Mouse (Mus musculus): Measurements from ENCODE around the gene Batf2.
"Not testable (repeated sequence)": the region's sequence is repeated elsewhere in the genome, so short reads cannot be mapped to it uniquely, and the experiment has no call there.

Gene Batf2

DNA sequence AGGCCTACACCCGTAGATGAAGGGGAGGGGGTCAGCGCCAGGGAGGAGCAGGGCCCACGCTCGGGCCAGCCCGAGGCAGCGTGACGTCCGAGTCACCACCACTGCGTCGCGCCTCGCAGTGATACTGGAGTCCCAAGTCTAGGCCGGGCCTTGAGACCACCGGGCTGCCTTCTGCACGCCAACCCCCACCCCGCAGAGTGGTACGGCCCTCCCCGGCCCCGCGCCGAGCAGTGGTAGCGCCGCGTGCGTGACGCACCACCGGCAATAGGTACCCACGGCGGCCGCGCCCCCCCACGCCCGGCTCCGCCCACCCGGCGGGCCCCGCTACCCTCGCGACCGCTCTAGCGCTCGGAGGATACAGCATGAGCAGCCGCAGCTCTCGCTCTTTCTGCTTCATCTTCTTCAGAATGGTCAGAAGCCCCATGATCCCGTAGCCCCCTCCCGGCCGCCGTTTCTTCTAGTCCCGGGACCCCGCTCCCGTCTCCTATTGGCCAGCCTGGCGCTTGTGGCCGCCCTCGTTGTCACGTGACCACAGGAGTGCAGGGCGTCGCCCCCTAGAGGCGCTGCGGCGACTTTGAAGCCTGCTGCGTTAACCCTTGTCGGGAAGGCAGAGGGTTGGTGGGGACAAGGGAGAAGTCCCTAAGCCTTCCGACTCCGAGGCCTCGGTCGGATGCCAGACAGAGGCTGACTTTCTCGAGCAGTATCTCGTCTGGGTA, at the start of gene Batf2:
TSS of gene Batf2 (plus strand) at position 306 of the 716 bp plus-strand sequence.
- in situ Hi-C loops (cut with MboI), result no loop called here

DNA sequence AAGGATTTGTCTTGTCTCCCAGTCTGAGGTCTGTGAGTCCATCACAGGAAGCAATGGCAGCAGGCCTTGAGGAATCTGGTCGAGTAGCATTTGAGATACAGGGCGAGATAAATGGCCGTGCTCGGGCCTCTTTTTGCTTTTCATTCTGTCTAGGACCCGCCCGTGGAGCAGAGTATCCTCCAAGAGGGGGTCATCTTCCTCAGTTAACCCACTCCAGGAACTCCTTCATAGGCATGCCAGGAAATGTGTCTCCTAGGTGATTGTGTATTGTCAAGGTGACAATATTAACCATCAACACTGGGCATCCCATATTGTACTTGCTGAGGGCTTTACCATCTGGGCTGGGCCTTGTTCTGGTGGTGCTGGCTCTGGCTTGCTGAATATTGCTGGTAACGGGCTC, 46.7 kb upstream of the Batf2 start, which contains the start of gene AC131692.1:
TSS of gene AC131692.1 (plus strand) at position 301 of the 400 bp plus-strand sequence.
- in situ Hi-C loops (cut with MboI), result no loop called here

DNA sequence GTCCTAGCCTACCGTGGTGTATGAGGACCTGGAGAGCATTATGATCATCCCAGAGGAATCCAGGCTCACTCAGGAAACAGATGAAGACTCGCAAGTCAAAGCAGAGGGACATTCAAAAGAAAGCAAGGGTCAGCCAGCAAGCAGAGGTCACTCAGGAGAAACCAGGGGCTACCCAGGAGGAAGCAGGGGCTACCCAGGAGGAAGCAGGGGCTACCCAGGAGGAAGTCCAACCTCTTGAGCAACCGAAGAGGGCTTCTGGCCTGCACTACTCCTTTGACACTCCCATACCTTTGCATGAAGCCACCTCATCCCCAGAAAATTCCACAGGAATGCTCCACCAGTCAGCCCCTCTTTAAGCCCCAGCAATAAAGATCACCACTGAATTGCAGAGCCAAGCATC, 42.9 kb upstream of the Batf2 start:
- in situ Hi-C loops (cut with MboI), result no loop called here

DNA sequence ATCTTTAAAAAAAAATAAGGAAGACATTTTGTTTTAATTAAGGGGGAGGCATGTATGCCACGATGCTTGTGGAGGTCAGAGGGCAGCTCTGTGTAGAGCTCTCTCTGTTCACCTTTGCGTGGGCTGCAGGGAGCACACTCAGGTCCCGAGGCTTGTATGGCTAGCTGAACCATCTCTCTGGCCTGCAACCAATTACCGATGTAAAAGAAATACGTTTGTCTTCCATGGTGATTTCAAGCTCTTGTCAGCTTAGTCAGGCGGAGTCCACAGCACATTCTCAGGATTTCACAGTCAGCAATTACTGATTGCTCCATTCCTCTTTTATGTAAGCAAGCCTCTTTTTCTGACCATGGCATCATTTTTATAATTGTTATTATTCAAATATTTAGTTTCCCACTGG, 39.6 kb upstream of the Batf2 start:
- in situ Hi-C loops (cut with MboI), result no loop called here

DNA sequence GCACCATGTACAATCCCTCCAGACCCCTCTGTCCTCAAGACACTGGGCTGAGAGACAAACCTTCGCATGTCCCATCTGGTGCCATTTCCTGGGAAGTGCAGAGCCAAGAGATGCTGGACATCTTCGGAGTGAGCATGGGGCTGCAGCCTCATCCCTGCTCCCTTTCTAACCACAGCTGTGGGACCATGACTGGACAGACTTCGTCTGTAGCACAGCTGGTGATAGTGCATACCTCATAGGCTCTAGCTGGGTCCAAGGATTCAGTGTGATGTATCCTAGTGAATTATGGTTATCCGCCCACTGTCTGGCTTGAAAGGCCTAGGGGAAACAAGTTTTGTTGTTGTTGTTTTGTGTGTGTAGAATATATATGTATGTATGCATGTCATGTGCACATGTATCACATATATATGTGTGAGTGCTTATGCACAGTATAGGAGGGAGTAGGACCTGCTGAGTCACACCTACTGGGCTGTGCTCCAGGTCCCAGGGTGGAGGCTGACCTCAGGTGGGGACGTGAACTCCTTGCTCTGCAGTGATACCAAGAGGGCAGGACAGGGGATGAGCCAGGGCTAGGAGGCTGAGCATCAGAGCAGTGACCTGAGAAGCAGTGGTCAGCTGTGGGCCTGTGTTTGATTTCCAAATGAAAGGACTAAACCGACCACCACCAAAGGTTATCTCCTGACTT, 38.5 kb upstream of the Batf2 start:
- in situ Hi-C loops (cut with MboI), result no loop called here

DNA sequence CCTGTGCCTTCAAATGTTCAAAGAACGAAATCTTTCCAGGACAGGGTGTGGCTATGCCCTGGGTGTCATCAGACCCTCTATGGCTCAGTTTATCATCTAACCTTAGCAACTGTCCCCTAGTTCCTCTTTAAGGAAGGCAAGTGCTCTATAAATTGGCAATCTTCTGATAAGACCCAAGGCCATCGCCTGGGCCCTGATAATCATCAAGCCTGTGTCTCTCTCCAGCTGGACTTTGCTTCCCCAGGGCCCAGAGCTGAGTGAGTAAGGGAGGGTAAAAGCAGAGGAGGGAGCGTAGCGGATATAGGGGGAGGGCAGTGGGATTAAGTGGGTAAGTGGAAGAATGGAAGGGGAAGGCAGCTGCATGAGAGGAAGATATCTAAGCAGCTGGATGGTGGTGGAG, 36.3 kb upstream of the Batf2 start:
- in situ Hi-C loops (cut with MboI), result no loop called here

DNA sequence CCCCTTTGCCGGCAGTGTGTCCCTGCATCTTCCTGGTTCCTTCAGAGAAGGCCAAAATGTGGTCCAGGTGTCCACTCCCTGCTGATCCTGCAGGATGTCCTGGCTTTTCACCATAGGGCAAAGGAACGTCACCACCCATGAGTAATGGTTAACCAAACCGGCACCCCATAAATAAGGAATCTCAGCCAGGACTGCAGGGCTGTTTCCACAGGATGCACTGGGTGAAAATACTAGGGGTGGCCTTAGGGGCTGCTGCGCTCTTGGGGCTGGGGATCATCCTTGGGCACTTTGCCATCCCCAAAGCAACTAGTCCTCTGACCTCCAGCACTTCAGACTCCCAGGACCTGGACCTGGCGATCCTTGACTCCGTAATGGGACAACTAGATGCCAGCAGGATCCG, 35.2 kb upstream of the Batf2 start, which contains the start of gene Naaladl1:
TSS of gene Naaladl1 (plus strand) at position 197 of the 400 bp plus-strand sequence.
- in situ Hi-C loops (cut with MboI), result no loop called here

DNA sequence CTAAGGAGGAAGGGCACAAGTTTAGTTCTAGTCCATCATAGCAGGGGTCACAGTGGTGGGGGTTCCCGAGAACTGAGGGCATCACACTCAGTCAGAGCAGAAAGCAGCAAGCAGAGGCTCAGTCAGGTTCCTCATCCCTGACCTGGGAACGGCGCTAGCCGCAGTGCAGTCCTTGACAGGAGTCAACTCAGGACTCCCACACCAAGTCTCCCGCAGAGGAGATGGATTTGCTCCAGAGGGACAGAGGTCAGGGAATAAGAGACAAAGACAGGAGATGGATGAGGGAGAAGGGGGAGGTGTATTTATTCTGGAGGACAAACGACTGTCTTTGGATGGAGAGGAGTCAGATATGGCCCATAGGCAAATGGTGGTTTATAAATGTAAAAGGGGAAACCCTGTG, 27.7 kb upstream of the Batf2 start:
- in situ Hi-C loops (cut with MboI), result no loop called here

DNA sequence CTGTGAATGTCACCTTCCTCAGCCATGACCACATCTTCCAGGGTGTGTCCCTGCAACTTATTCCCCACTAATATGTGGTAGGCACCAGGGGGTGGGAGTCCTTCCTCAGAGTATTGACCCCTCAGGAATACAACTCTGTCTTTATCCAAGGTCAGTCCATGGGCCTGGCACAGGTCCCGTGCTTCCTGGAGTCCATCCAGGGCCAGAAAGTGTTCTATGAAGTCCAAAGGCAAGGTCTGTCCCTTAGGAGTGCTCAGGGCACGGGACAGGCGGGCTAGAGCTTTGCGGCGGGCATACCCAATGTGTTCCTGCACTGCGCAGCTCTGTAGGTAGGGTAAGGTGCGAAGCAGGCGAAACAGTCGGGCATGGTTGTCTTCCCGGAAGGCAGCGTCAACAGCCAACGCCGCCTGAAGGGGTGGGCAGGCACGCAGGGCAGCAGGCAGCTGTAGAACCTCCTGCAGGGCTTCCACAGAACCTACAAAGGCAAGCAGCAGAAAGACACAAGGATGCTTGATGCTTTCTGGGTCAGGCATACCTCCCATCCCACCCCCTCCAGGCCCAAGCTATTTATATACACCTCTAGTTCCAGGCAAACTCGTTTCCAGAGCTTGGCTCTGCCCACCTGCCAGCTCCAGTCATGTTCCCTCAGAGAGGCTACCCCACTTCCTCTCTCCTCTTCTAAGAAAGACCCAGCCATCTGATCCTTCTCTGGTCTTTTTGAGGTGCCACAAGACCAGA, 24.5 kb upstream of the Batf2 start:
- in situ Hi-C loops (cut with MboI), result no loop called here

DNA sequence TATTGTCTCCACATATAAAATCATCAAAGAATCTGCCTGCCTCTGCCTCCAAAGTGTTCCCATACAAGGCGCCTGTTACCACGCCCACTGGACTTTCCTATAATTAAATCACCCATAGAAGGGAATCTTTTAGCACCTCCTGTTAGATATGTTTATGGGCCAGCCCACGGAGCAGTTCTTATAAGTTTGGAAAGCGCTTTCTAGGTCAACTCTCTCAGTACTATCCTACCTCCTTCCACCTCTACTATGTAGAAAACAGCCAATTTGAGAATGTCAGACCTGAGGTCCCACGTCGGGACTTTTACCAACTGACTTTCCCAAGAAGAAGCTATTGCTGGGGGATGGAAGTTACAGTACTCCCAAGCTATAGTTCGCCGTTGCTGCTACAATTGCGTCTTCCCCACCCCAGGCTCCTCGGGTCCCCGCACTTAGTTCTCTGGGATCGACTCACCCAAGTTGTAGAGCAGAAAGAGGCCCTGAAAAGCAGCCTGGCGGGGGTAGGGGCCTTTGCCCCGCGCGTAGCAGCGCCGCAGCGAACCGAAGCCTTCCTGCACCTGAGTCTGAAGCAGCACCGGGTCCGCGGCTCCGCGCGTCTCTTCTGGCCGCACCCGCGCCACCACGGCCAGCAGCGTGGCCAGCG, 23.3 kb upstream of the Batf2 start:
- in situ Hi-C loops (cut with MboI), result no loop called here

DNA sequence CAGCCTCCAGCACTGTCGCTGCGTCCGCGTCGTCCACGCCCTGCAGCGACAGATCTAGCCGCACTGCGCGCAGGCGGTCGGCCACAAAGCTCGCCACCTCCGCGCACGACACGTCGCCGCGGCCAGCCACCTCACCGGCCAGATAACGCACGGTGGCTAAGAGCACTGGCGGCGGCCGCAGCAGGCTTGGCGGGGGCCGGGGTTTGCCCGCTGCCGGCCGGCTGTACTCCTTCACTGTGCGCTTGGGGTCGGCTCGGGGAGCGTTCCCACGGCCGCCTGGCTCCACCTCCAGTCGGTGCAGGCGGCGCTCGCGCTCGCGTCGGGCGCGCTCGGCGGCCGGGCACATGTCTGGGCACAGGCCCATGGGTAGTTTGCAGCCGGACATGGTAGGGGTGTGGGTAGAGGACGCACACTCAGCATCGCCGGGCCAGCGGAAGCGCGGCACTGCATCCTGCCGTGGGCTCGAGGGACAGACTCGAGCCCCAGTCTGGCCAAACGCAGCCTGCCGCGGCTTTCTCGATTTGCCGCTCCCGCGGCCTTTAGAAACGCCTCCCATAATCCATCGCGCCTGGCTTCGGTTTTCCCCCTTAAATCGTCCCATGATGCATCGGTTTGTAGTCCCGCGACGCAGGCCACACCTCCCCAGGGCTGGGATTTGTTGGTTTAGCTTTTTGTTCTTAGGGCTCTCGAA, 22.7 kb upstream of the Batf2 start, which contains the start of gene Sac3d1:
TSS of gene Sac3d1 (minus strand) at position 665 of the 691 bp plus-strand sequence.
- in situ Hi-C loops (cut with MboI), result no loop called here

DNA sequence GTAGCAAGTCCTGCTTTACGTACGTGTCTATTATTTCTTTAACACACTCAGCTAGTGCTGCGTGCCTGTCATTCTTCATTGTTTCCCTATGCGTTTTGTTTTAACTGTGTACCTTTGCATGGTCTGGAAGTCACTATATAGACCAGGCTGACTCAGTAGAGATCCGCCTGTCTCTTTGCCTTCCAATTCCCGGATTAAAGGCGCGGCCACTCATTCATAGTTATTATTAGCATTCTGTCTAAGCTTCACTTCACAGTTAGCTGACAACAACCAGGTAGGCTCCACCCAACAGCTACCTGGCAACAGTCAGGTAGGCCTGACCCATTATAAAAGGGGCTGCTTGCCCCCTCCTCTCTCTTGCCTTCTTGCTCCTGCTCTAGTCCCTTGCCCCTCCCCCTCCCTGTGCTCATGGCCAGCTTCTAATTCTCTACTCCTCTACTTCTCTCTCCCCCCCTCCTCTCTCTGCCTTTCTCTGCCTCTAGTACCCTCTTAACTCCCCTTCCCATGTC, 22.1 kb upstream of the Batf2 start:
- in situ Hi-C loops (cut with MboI), result no loop called here

DNA sequence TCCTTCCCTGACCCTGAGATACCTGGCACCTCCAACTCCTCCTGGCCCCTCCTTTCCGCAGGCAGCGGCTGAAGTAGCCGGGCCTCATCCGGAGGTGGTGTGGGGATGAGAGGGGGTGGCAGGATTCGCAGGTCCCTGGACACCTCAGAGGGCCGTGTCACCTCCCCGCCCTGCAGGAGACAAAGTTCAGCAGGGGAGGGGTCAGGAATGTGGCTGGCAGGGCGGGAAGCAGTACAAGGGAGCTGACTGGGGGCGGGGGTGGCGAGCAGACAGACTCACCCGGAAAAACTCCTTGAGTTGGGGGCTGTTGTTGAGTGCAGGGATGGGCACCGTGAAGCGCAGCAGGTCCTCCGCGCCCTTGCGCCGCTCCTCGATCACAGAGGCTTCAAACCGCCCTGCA, 19.0 kb upstream of the Batf2 start:
- in situ Hi-C loops (cut with MboI), result loop anchor here (10.0 kb wide), 1 partner anchor 157 kb away; the partner anchor contains the start of gene Pola2

DNA sequence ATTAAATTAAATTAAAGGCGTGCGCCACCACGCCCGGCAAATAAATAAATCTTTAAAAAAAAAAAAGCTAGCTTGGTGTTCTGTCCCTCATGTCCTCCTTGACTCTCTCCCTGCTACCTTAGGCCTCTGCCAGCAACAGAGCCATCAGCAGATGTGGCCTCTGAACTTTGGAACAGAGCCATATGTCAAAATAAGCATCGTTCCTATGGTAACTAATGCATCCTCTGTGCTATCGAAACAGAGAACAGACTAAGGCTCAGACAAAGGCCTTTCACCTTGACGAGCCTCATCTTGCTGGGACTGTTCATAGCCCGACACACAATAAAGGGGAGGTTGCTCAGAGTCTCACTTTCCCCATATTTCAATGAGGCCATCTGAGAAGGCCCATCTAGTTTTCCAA, 17.5 kb upstream of the Batf2 start:
- in situ Hi-C loops (cut with MboI), result loop anchor here (10.0 kb wide), 1 partner anchor 159 kb away; the partner anchor contains the start of gene Pola2

DNA sequence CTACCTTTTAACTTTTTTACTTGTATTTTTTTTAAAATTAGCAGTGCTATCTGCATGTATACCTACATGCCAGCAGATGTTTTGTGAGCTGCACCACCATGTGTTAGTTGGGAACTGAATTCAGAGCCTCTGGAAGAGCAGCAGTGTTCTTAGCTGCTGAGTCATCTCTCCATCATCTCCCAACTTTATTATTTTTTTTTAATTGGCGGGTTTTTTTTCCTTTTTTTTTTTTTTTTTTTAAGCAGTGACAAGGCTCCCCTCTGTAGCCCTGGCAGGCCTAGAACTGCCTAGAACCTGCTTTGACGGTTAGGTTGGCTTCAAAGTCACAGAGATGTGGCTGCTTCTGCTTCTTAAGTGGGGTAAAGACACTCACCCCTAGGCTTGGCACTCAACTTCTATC, 15.9 kb upstream of the Batf2 start:
- in situ Hi-C loops (cut with MboI), result loop anchor here (10.0 kb wide), 1 partner anchor 160 kb away; the partner anchor contains the start of gene Pola2

DNA sequence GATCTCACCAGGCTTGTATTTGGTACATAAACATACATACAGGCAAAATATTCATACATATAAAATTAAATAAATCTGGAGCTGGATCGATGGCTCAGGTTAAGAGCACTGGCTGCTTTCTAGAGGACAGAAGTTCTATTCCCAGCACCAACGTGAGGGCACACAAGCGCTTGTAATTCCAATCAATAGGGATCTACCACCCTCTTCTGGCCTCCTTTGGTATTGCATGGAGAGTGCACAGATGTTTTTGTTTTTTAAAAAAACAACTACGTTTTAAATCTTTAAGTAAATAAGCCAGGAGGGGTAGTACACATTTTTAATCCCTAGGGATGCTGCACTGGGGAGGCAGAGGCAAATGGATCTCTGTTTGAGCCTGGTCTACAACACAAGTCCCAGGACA, 14.5 kb upstream of the Batf2 start:
- in situ Hi-C loops (cut with MboI), result loop anchor here (10.0 kb wide), 1 partner anchor 161 kb away; the partner anchor contains the start of gene Pola2

DNA sequence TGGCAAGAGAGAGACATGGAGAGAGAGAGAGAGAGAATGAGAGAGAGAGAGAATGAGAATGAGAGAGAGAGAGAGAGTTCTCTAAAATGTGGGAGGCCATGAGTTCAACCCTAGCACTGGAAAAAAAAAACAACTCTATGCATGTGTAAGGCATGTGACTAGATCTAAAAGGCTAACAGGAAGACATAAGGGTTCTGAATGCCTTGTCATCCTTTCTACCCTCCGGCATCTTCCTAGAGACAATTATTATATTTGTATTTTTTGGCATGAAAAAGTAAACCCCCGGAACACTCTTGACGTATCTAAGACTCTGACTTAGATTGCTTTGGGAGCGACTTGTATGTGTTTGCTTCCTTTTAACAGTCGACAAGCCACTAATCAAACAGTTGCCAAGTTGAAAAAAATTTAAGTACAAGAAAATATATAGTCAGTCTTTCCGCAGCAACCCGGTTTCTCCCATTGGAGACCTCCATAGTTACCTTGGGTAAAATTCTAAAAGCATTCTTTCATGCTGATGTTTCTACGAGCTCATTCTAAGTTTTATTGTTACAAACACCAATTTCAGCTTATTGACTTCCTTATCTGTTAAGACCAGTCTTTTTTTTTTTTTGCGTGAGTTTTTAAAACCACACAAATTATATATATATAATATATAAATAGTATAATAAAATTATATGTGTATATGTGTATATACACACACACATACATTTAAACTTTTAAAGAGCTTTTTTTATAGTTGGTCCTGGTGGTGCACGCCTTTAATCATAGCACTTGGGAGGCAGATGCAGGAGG, 13.8 kb upstream of the Batf2 start:
- in situ Hi-C loops (cut with MboI), result loop anchor here (10.0 kb wide), 1 partner anchor 162 kb away; the partner anchor contains the start of gene Pola2

DNA sequence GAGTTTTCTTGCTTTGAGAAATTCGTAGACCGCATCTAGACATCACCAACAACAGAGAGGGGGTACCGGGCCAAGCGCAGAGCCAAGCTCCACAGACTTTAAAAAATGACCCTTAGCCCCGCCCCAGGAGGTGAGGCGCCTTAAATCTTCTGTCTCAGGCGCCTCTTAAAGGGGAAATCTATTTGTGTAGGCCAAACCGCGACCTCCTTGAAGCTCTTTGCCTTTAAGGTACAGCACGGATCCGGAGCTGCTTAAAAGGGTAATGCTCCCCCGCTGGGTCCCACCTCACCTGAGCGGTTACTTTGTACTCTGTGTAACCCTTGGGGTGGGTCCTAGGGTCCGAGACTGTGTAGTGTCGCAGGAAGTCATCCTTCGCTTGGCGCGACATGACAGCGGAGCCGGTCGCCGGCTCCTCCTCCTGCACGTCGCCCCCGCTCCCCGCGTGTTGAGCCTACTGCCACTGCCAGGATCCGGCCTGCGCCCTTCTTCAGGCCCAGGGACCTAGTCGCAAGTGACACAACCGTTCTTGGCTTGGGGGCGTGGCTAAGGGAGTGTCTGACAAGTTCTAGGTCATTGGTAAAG, 12.9 kb upstream of the Batf2 start, which contains the start of gene Snx15:
TSS of gene Snx15 (minus strand) at position 545 of the 582 bp plus-strand sequence.
- in situ Hi-C loops (cut with MboI), result loop anchor here (10.0 kb wide), 1 partner anchor 163 kb away; the partner anchor contains the start of gene Pola2

DNA sequence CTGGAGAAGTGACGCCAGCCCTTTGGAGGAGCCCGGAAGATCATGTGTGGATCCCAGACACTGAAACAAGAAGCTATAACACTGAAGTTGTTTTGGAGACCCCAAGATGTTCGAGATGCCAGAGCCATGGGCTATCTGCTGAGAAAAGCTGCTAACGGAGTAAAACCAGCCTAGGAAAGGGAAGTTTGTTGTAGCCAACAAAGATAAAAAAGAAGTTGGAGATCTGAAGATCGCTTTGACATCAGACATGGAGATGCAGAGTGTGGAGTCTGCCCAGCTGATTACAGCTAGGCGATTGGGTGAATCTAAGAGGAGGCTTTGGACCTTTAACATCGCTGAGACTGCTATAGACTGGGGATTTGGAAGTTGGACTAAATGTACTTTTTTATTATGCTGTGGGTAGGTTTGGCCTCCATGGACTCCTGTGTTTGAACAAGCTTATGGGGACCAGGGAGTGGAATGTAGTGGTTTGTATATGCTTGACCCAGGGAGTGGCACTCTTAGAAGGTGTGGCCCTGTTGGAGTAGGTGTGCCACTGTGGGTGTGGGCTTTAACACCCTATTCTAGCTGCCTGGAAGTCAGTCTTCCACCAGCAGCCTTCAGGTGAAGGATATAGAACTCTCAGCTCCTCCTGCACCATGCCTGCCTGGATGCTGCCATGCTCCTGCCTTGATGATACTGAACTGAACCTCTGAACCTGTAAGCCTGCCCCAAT, 10.2 kb upstream of the Batf2 start:
- in situ Hi-C loops (cut with MboI), result not testable (repeated sequence)

Measured in mature B cell (primary cell).